Mouse (Mus musculus): ENCODE measurements at regions not wholly inside any gene's neighbourhood (a gene's known extent, or its start where the extent isn't known, plus 50 kb on each side); places are given as distances from the start of the nearest gene placed in this dataset.
"Not testable (repeated sequence)": the region's sequence is repeated elsewhere in the genome, so short reads cannot be mapped to it uniquely, and the experiment has no call there.

GRCm38 (mm10) chr5:91892338-91892737, 70.5 kb downstream of the Rchy1 start:
- WGBS = 91% methylated on average over 2 of the region's 2 CpGs
- no peak for DNase-seq (ENCODE audit: low read depth, low spot score)

DNA sequence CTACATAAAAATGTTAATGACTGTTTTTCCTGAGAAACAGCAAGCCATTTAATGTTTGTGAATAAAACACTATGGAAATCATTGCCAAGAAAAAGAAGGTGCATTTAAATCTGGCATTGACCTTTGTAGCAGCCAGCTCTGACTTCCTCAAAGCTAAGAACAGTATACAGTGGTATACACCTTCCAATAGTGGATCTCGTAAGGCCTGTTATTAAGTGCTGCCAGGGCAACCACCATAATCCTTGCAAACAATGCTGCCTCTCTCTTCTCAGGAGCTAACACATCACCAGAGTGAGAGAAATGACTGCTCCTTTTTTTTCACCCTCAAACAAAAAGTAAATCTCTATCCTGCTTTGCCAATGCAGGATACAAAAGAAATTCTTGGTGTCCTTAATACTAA, 81.1 kb downstream of the Rchy1 start:
- DNase-seq (ENCODE audit: low read depth, low spot score) = peak; percentile 10
- 25% methylated on average over 1 of the region's 1 CpGs for WGBS

- DNase-seq (ENCODE audit: low read depth, low spot score) = no peak
- 90% methylated on average over 3 of the region's 3 CpGs for WGBS
Observed at GRCm38 (mm10) chr5:91880231-91880630, 82.6 kb downstream of the Rchy1 start.

DNA sequence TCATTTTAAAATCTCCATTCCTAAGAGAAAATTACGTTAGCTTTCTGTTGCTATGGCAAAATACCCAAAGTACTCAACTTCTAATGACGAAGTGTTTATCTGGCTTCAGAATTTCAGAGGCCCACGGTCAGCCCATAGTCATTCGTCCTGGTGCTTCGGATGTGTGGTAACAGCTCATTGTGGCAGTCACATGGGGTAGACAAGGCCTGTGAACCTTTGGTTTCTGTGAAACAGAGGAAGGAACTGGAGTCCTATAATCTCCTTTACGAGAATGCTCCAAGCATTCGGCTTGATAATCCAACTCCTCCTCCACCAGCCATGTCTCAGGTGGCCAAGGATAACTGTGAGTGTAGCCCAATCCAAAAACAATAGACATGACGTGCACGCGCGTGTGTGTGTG, 84.2 kb downstream of the Rchy1 start:
- WGBS = 85% methylated on average over 11 of the region's 11 CpGs
- no peak for DNase-seq (ENCODE audit: low read depth, low spot score)

- DNase-seq (ENCODE audit: low read depth, low spot score) = no peak
- 51% methylated on average over 2 of the region's 2 CpGs for WGBS
Observed at GRCm38 (mm10) chr5:91876682-91877031, 86.2 kb downstream of the Rchy1 start.

DNA sequence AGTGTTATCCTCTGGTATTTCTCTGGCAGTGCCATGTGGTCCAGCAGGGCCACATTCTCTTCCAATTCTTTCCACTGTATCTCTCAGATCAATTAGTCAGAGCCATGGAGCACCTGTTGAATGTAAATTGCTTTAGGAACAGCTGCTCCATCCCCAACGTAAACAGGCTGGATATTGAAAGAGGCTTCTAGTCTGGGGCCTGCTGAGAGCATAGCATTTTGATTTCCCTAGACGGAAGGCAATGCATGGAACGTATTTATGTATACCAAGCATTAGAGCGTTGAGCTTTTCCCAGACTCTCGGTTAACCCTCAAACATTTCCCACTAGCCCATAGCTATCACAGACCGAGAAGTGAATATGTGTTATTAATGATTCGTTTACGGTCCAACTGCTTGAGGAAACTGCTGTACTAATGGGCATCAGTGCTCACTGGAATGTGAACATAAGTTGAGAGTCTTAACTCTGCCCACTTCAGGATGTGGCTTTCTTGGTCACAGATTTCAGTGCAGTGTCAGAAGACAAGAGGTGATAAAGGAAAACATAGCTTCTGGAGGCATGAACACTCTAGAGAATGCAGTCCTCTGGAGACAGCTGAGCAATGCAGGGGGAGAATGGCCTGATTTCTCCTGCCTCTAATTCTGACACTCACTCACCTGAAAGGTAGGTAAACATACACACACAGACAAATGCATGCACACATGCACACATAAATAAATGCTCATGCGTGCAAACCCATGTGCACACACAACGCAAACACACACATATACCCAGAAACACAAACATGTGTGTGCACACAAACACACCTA, 86.8 kb downstream of the Rchy1 start:
- no peak for DNase-seq (ENCODE audit: low read depth, low spot score)
- WGBS = 82% methylated on average over 10 of the region's 10 CpGs

GRCm38 (mm10) chr5:91872816-91873215, 90.1 kb downstream of the Rchy1 start:
- DNase-seq (ENCODE audit: low read depth, low spot score) = no peak

GRCm38 (mm10) chr5:91869791-91870190, 93.1 kb downstream of the Rchy1 start:
- no peak for DNase-seq (ENCODE audit: low read depth, low spot score)
- WGBS = 93% methylated on average over 6 of the region's 6 CpGs

More at GRCm38 (mm10) chr5:91872816-91873215, 90.1 kb downstream of the Rchy1 start:
- WGBS = 82% methylated on average over 1 of the region's 1 CpGs

DNA sequence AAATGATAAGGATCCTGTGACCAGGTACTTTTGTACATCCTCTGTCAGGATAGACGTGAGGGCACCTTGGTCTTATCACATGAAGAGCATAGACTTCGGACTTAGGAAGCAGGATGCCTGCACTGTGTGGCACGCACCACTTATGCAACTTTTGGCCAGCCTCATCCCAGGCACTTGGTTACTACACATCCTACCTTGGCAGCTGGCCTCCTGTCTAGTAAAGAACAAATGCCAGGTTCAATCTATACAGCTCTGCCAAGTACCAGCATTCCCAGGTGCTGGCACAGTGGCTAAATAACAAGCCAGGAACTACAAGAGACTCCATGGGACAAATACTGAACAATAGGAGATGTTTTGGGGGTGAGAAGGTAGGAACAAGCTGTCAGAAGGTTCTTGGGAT, 96.7 kb downstream of the Rchy1 start:
- WGBS = 69% methylated on average over 3 of the region's 3 CpGs
- DNase-seq (ENCODE audit: low read depth, low spot score) = no peak

DNA sequence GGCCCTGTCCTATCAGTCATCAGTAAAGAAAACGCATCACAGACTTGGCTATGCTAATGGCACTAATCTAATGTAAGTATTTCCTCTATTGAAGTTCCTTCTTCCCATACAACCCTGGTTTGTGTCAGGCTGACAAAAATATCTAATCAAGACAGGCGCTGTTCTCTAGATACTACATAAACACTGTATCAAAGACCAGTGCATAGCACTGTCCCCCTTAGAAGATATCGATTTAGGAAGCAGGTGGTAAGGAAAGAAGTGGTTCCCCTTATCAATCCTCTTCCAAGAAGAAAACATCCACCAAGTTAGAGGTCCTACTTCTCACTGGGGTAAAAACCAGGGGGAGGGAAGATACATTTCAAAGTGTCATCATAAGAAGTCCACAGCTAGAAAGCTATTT, 97.5 kb downstream of the Rchy1 start:
- no peak for DNase-seq (ENCODE audit: low read depth, low spot score)
- 81% methylated on average over 3 of the region's 3 CpGs for WGBS

GRCm38 (mm10) chr5:91862843-91863242, 100.0 kb downstream of the Rchy1 start:
- no peak for DNase-seq (ENCODE audit: low read depth, low spot score)
- WGBS = 97% methylated on average over 3 of the region's 3 CpGs

- 93% methylated on average over 3 of the region's 3 CpGs for WGBS
- no peak for DNase-seq (ENCODE audit: low read depth, low spot score)
Observed at GRCm38 (mm10) chr5:91862243-91862642, 100.6 kb downstream of the Rchy1 start.

DNA sequence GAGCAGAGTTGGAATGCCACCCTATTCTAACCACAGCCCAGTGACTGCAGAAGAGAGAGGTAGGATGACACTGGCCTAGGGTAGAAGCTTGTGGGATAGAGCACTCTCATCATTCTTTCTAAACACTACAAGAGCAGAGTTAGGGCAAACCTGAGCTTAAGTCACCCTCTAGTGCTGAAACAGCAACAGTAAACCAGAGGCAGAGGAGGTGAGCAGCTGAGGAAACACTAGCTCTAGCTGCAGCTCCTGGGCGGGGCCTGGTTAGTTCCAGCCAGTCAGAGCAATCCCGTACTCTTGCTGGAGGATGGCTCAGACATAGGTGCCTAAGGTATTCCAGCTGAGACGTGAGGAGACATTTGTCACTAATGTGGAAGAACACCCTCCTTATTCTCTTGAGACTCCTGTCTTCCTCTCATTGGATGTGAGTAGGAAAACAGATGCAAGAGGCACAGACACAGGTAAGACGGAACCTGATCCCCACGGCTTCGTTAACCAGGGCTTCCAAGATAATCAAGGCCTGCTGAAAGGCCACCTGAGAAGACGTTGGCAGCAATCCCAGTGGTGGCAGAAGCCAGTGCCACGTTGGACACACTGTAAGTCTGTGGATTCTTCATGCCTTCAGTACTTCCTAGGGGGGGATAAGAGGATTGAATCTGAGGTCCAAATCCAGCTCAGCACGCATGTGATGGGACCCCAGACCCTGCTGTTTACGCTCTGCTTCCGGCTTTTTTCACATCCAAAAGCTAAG, 101.3 kb downstream of the Rchy1 start:
- 58% methylated on average over 11 of the region's 11 CpGs for WGBS

GRCm38 (mm10) chr5:91860489-91860888, 102.4 kb downstream of the Rchy1 start:
- 78% methylated on average over 2 of the region's 2 CpGs for WGBS
- no peak for DNase-seq (ENCODE audit: low read depth, low spot score)

More for the DNA sequence above, 101.3 kb downstream of the Rchy1 start:
- peak; percentile 40 for DNase-seq (ENCODE audit: low read depth, low spot score)

- WGBS = 73% methylated on average over 4 of the region's 4 CpGs
- DNase-seq (ENCODE audit: low read depth, low spot score) = no peak
Observed at GRCm38 (mm10) chr5:91852330-91852729, 110.5 kb downstream of the Rchy1 start.

DNA sequence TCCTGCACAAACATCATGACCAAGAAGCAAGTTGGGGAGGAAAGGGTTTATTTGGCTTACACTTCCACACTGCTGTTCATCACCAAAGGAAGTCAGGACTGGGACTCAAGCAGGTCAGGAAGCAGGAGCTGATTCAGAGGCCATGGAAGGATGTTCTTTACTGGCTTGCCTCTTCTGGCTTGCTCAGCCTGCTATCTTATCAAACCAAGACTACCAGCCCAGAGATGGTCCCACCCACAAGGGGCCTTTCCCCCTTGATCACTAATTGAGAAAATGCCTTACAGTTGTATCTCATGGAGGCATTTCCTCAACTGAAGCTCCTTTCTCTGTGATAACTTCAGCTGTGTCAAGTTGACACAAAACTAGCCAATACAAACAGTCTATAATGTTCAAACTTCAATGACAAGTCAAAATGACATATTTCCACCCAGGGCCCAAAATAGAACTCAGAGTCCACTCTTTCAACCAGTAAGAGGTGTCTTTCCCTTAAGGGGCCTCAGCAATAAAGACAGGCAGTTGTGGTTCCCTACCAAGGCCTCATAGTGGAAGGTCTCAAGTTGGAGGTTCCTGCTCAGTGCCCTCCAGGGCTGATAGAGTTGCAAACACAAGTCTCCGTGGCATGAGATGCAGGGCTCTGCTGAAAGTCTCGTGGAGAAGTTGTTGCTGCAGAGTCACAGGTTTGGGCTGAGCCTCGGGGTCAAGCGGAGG, 111.9 kb downstream of the Rchy1 start:
- DNase-seq (ENCODE audit: low read depth, low spot score) = not testable (repeated sequence)
- WGBS = 89% methylated on average over 4 of the region's 4 CpGs

DNA sequence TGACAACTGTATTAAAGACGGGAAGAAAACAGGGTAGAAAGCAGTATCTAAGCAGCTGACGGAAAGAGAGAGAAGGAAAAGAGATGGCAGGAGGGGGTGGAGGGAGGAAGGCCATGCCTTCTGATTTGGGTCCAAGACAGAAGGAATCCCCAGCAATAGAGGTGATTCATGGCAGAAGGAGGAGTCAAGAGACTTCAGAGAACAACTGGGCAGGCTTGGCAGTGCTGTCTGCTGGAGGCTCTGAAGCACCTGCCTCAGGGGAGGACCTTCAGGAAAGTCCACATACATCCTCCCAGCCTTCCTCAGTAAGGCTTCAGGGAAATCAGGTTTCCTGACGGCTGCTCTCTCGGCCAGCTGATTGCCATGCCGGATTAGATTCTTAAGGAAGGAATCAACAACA, 112.4 kb downstream of the Rchy1 start:
- DNase-seq (ENCODE audit: low read depth, low spot score) = no peak
- 92% methylated on average over 5 of the region's 5 CpGs for WGBS

DNA sequence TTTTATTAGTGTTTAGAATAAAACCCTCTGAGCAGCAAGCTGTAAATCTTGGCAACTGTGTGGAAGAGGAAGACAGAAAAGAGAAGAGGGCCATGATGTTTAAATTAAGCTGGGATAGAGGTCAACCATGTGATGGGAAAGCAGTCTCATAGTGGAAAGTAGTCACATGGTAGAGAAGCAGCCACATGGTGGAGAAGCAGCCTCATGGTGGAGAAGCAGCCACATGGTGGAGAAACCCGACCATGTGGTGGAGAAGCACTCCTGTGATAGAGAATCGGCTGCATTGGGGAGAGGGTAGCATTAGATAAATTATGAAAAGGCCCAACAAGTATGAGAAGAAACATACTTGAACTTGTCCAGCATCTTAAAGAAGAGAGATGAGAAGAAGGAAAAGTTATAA, 113.3 kb downstream of the Rchy1 start:
- WGBS = 78% methylated on average over 2 of the region's 2 CpGs
- no peak for DNase-seq (ENCODE audit: low read depth, low spot score)

GRCm38 (mm10) chr5:91849114-91849513, 113.8 kb downstream of the Rchy1 start:
- 55% methylated on average over 4 of the region's 4 CpGs for whole genome bisulfite sequencing
- DNase-seq (ENCODE audit: low read depth, low spot score) = no peak

- no peak for DNase-seq (ENCODE audit: low read depth, low spot score)
- 88% methylated on average over 3 of the region's 3 CpGs for WGBS
Observed at GRCm38 (mm10) chr5:91848528-91848927, 114.3 kb downstream of the Rchy1 start.
